Mouse (Mus musculus): ENCODE results near the gene Togaram1. TPM values are rescaled to one million over a fixed set of nuclear protein-coding genes. Genes with fewer than 3 reads are reported as not detected.

Togaram1 gene
- polyA plus RNA-seq, 1 experiment from 2014 or later: 28.3 TPM

DNA sequence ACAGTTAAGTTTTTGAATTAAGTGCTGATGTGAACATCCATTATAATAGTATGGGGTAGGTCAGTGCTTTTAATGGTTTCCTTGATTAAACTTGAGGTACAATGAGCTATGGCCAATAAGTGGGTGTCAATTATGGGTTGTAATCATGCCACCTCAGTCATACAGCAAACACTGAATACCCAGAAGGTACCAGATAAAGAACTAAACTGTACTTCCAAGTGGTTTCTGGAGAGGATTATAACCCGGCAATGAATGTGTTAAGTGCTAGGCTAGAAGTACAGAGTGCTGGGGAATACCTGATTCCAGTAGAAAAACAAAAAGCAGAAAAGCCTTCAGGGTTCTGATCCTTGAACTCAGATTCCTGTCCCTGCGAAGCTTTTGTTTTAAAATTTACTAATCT lies 2.5 kb downstream of the Togaram1 start:
- no peak overlapping the region for H3K27ac ChIP-seq (ENCODE audit: low read length)
- H3K9ac ChIP-seq (replicated peaks; ENCODE audit: low read depth, low read length): no peak overlapping the region; the same call in 1 of the 2 replicates
- H3K4me1 ChIP-seq (replicated peaks; ENCODE audit: control insufficient read depth, insufficient read depth, low read length): peaks cover 46% of the 10 kb centered on the region
- H3K4me2 ChIP-seq (ENCODE audit: low read length): peak overlapping the region; percentile 85
- no peaks in the 10 kb centered on the region for H3K9me3 ChIP-seq (ENCODE audit: control insufficient read depth, low read length)
- H3K27me3 ChIP-seq (replicated peaks; ENCODE audit: control insufficient read depth, insufficient read depth, low read length): no peaks in the 10 kb centered on the region
- WGBS: 3% methylated on average over 2 of the region's 2 CpGs
- no peak for ATAC-seq
- H3K36me3 ChIP-seq (ENCODE audit: control insufficient read depth, insufficient read depth): no peaks in the 10 kb centered on the region
- peak overlapping the region; percentile 89 for H3K4me3 ChIP-seq (replicated peaks; ENCODE audit: low read length)

DNA sequence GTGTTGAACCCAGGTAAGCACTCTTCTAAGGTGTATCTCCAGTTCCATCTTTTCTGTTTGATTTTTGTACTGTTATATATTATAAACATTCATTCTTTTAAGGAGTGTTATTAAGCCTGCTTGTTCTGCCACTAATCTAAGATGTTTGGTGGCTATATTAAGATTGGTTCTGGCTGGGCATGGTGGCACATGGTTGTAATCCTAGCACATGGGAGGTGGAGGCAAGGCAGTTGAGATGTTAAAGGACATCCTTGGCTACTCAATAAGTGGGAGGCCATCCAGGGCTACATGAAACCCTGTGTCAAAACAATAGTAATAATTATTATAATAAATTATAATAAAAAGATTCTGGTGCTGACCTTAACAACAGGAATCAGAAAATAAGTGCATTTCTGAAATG lies 5.8 kb downstream of the Togaram1 start:
- H3K9ac ChIP-seq (replicated peaks; ENCODE audit: low read depth, low read length): no peak overlapping the region
- ATAC-seq: no peak
- H3K27ac ChIP-seq (ENCODE audit: low read length): no peak overlapping the region
- no peaks in the 10 kb centered on the region for H3K9me3 ChIP-seq (ENCODE audit: control insufficient read depth, low read length)
- H3K36me3 ChIP-seq (ENCODE audit: control insufficient read depth, insufficient read depth): no peaks in the 10 kb centered on the region
- peak overlapping the region; percentile 29 for H3K4me2 ChIP-seq (ENCODE audit: low read length)
- peaks cover 42% of the 10 kb centered on the region for H3K4me1 ChIP-seq (replicated peaks; ENCODE audit: control insufficient read depth, insufficient read depth, low read length)
- no peaks in the 10 kb centered on the region for H3K27me3 ChIP-seq (replicated peaks; ENCODE audit: control insufficient read depth, insufficient read depth, low read length)
- H3K4me3 ChIP-seq (replicated peaks; ENCODE audit: low read length): no peak overlapping the region

DNA sequence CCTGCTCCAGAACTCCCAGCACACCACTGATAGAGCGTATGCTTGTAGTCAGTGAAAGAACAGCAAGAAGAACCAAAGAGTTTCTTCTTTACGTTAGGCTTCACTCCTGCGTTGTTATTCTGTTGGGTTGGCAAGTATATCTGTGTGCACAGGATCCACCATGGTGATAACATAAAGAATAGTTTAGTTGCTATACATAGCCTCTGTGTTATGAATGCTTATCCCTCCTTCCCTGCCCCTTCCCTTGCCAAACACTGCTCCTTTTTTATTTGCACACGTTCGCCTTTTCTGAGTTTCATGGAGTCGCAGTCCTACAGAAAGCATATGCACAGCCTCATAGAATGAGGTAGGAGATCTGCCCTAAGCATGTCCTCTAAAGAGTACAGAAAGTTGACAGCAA lies 6.5 kb downstream of the Togaram1 start:
- H3K27ac ChIP-seq (ENCODE audit: low read length): no peak overlapping the region
- peak overlapping the region; percentile 28; the same call in 1 of the 2 replicates for H3K4me2 ChIP-seq (ENCODE audit: low read length)
- no peaks in the 10 kb centered on the region for H3K27me3 ChIP-seq (replicated peaks; ENCODE audit: control insufficient read depth, insufficient read depth, low read length)
- no peak overlapping the region for H3K4me3 ChIP-seq (replicated peaks; ENCODE audit: low read length)
- peaks cover 38% of the 10 kb centered on the region for H3K4me1 ChIP-seq (replicated peaks; ENCODE audit: control insufficient read depth, insufficient read depth, low read length)
- no peak overlapping the region for H3K9ac ChIP-seq (replicated peaks; ENCODE audit: low read depth, low read length)
- H3K9me3 ChIP-seq (ENCODE audit: control insufficient read depth, low read length): no peaks in the 10 kb centered on the region
- WGBS: 73% methylated on average over 6 of the region's 6 CpGs
- H3K36me3 ChIP-seq (ENCODE audit: control insufficient read depth, insufficient read depth): no peaks in the 10 kb centered on the region
- ATAC-seq: no peak

DNA sequence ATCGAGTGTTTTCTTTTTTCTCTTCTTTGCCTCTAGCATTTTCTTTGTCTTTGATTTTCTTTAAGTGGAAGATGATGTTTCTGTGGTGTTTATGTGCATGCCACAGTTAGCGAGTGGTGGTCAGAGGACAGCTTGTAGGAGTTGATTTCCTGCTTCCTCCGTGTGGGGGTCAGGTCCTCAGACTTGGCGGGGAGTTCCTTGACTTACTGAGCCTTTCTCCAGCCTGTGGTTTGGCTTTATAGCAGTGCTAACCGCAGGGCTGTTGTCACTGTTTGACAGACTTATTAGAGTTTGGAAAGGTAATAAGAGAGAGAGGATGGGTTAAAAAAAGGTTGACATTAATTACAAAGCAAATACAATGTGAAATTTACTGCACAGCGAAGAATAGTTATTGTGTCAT lies 10.0 kb downstream of the Togaram1 start:
- Histone ChIP-seq H3K27ac (ENCODE audit: low read length) (no peak overlapping the region), H3K4me3 (replicated peaks; ENCODE audit: low read length) (no peak overlapping the region), H3K27me3 (replicated peaks; ENCODE audit: control insufficient read depth, insufficient read depth, low read length) (no peaks in the 10 kb centered on the region), H3K4me1 (replicated peaks; ENCODE audit: control insufficient read depth, insufficient read depth, low read length) (peaks cover 20% of the 10 kb centered on the region), H3K36me3 (ENCODE audit: control insufficient read depth, insufficient read depth) (peaks cover 16% of the 10 kb centered on the region), H3K9me3 (ENCODE audit: control insufficient read depth, low read length) (no peaks in the 10 kb centered on the region), H3K4me2 (ENCODE audit: low read length) (no peak overlapping the region), H3K9ac (replicated peaks; ENCODE audit: low read depth, low read length) (no peak overlapping the region)
- no peak for ATAC-seq
- WGBS: 72% methylated on average over 6 of the region's 6 CpGs

DNA sequence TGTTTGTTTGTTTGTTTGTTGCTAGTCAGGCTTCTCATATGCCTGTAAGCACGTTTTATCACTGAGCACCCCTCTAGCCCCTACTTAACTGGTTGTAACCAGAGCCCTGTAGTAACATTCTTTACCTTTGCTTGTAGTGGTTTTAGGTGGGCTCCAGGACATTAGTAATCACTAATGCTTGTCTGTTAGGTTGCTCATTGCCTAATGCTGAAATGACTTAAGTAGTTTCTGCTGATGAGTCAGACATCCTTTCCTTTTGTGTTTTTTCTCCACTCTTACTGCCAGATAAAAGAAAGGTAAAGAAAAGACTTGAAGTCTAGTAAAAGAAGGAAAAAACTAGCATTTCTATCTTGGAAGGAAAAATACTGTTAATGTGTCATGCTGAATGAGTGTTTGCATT lies 10.6 kb downstream of the Togaram1 start:
- no peak overlapping the region for H3K27ac ChIP-seq (ENCODE audit: low read length)
- peaks cover 16% of the 10 kb centered on the region for H3K36me3 ChIP-seq (ENCODE audit: control insufficient read depth, insufficient read depth)
- no peak overlapping the region for H3K4me2 ChIP-seq (ENCODE audit: low read length)
- no peaks in the 10 kb centered on the region for H3K9me3 ChIP-seq (ENCODE audit: control insufficient read depth, low read length)
- H3K27me3 ChIP-seq (replicated peaks; ENCODE audit: control insufficient read depth, insufficient read depth, low read length): no peaks in the 10 kb centered on the region
- no peak for ATAC-seq
- peaks cover 14% of the 10 kb centered on the region for H3K4me1 ChIP-seq (replicated peaks; ENCODE audit: control insufficient read depth, insufficient read depth, low read length)
- WGBS: 71% methylated on average over 1 of the region's 1 CpGs
- H3K9ac ChIP-seq (replicated peaks; ENCODE audit: low read depth, low read length): no peak overlapping the region
- no peak overlapping the region for H3K4me3 ChIP-seq (replicated peaks; ENCODE audit: low read length)

DNA sequence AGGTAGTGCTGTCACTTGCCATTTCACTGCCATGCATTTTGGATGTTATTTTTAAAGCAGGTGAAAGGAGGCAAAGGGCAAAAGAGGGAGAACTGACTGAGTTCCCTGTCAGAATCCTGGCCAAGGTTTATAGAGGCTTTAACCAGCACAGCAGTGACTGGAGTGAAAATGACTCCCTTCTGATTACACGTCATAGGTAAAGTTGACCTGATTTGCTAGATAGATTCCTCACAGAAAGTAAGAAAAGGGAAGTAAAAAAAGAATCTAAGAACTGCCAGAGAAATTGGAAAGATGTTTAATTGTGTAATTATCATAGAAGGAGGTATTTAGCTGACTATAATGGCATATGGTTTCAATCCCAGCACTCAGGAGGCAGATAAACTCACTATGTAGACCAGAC lies 11.9 kb downstream of the Togaram1 start:
- Histone ChIP-seq H3K4me1 (replicated peaks; ENCODE audit: control insufficient read depth, insufficient read depth, low read length) (peaks cover 5% of the 10 kb centered on the region), H3K9me3 (ENCODE audit: control insufficient read depth, low read length) (no peaks in the 10 kb centered on the region), H3K4me2 (ENCODE audit: low read length) (no peak overlapping the region), H3K9ac (replicated peaks; ENCODE audit: low read depth, low read length) (no peak overlapping the region), H3K4me3 (replicated peaks; ENCODE audit: low read length) (no peak overlapping the region), H3K36me3 (ENCODE audit: control insufficient read depth, insufficient read depth) (peaks cover 16% of the 10 kb centered on the region), H3K27me3 (replicated peaks; ENCODE audit: control insufficient read depth, insufficient read depth, low read length) (no peaks in the 10 kb centered on the region), H3K27ac (ENCODE audit: low read length) (no peak overlapping the region)
- 97% methylated on average over 1 of the region's 1 CpGs for WGBS
- ATAC-seq: no peak

DNA sequence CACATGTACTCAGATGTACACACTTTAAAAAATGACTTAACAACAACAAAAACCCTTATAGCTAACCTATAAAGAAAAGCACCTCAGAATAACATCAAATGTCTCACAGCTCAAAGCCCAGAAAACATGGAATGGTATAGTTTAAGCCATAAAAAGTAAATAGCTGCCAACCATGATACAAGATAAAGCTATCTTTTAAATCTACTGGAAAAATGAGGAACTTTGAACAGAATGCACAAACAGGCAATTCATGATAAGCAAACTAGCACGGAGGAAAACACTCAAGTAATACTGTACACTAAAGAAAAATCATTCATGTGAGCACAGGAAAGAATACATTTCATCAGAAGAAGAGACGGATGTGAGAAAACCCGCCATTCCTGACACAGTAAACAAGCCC lies 42.1 kb downstream of the Togaram1 start:
- WGBS: 91% methylated on average over 3 of the region's 3 CpGs

DNA sequence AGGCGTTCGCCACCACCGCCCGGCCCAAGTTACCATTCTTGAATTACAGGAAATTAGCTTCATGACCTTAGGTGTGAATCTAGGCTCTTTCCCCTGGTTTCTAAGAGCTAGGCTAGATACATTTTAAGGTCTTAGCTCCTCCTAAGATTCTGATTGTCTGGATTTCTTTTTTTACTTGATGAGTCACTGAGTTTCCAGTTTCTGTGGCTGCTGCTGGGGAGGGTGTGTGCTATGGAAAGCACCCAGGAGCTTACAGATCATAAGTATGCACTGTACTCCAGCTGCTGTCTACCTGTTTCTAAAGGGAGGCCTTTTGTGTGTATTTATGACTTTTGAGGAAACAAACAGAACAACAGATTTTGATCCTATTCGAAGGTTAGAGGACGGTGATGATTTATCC lies 57.2 kb downstream of the Togaram1 start:
- no peak overlapping the region for H3K4me3 ChIP-seq (replicated peaks; ENCODE audit: low read length)
- no peaks in the 10 kb centered on the region for H3K9me3 ChIP-seq (ENCODE audit: control insufficient read depth, low read length)
- 96% methylated on average over 6 of the region's 6 CpGs for WGBS
- no peak overlapping the region for H3K27ac ChIP-seq (ENCODE audit: low read length)
- H3K4me2 ChIP-seq (ENCODE audit: low read length): no peak overlapping the region
- no peaks in the 10 kb centered on the region for H3K27me3 ChIP-seq (replicated peaks; ENCODE audit: control insufficient read depth, insufficient read depth, low read length)
- H3K9ac ChIP-seq (replicated peaks; ENCODE audit: low read depth, low read length): no peak overlapping the region
- H3K36me3 ChIP-seq (ENCODE audit: control insufficient read depth, insufficient read depth): peaks cover 3% of the 10 kb centered on the region; the same call in 1 of the 2 replicates
- no peak for ATAC-seq
- no peaks in the 10 kb centered on the region for H3K4me1 ChIP-seq (replicated peaks; ENCODE audit: control insufficient read depth, insufficient read depth, low read length)

More for the DNA sequence above, 42.1 kb downstream of the Togaram1 start:
- Histone ChIP-seq H3K36me3 (ENCODE audit: control insufficient read depth, insufficient read depth) (peaks cover 27% of the 10 kb centered on the region), H3K27me3 (replicated peaks; ENCODE audit: control insufficient read depth, insufficient read depth, low read length) (no peaks in the 10 kb centered on the region), H3K4me1 (replicated peaks; ENCODE audit: control insufficient read depth, insufficient read depth, low read length) (no peaks in the 10 kb centered on the region), H3K4me3 (replicated peaks; ENCODE audit: low read length) (no peak overlapping the region), H3K9ac (replicated peaks; ENCODE audit: low read depth, low read length) (no peak overlapping the region), H3K27ac (ENCODE audit: low read length) (no peak overlapping the region), H3K9me3 (ENCODE audit: control insufficient read depth, low read length) (no peaks in the 10 kb centered on the region), H3K4me2 (ENCODE audit: low read length) (no peak overlapping the region)
- no peak for ATAC-seq

DNA sequence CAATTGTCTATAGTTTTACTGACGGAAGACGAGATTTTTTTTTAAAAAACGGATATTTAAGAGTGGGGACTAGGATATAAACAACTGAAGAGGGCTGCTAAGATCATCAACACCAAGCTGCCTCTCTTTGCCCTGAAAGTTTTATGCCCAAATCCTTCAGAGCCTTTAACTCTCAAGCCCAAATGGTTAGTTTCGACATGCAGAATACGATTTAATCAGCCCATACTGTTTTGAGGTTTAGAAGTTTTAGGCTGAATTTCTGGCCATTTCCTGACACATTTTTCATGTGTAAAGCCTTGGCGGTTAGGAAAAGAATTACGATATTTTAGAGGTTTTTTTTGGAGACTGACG lies 70.2 kb downstream of the Togaram1 start:
- no peaks in the 10 kb centered on the region for H3K36me3 ChIP-seq (ENCODE audit: control insufficient read depth, insufficient read depth)
- 48% methylated on average over 8 of the region's 8 CpGs for WGBS
- H3K4me2 ChIP-seq (ENCODE audit: low read length): peak overlapping the region; percentile 70
- no peak overlapping the region; the same call in 1 of the 2 replicates for H3K9ac ChIP-seq (replicated peaks; ENCODE audit: low read depth, low read length)
- H3K9me3 ChIP-seq (ENCODE audit: control insufficient read depth, low read length): no peaks in the 10 kb centered on the region
- peaks cover 17% of the 10 kb centered on the region for H3K4me1 ChIP-seq (replicated peaks; ENCODE audit: control insufficient read depth, insufficient read depth, low read length)
- no peak; the same call in 1 of the 2 replicates for ATAC-seq
- no peak overlapping the region for H3K27ac ChIP-seq (ENCODE audit: low read length)
- no peaks in the 10 kb centered on the region for H3K27me3 ChIP-seq (replicated peaks; ENCODE audit: control insufficient read depth, insufficient read depth, low read length)
- peak overlapping the region; percentile 73 for H3K4me3 ChIP-seq (replicated peaks; ENCODE audit: low read length)

DNA sequence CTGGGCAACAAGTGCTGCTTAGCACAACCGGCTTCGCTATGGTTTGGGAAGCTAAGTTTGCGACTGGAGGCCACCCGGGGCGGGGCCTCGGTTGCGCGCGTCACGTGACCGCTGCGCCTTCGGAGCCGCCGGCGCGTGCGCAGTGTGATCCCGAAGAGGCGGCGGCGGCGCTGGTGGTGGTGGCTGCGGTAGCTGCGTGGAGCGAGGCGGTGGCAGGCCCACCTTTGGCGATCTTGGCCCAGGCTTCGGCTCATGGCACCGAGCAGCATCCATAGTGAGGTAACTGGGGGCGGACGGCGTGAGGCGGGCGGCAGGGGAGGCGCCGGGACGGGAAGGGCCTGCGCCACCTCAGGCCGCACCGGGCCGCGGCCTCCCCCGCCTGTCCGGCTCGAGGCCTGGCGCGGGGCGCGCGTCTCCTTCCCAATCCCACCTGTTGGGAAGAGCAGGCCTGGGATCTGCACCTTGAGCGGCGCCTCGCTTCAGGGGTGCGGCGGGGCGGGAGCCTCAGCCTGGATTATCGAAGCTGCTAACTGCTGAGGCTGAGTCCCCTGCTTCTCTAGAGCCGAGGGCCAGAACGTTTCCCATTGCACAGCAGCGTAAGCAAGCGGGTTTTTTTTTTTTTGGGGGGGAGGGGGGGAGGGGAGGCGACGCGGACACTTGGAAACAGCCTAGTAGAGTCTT lies 70.7 kb downstream of the Togaram1 start, which contains the start of gene Prpf39:
TSS of gene Prpf39 (plus strand) at position 144 of the 681 bp plus-strand sequence.
- Histone ChIP-seq H3K9me3 (ENCODE audit: control insufficient read depth, low read length) (no peaks in the 10 kb centered on the region), H3K4me2 (ENCODE audit: low read length) (peak within 1 kb of the TSS; percentile 70), H3K27me3 (replicated peaks; ENCODE audit: control insufficient read depth, insufficient read depth, low read length) (no peaks in the 10 kb centered on the region), H3K4me3 (replicated peaks; ENCODE audit: low read length) (peak within 1 kb of the TSS; percentile 73), H3K27ac (ENCODE audit: low read length) (peak within 1 kb of the TSS; percentile 79), H3K4me1 (replicated peaks; ENCODE audit: control insufficient read depth, insufficient read depth, low read length) (peaks cover 17% of the 10 kb centered on the region), H3K36me3 (ENCODE audit: control insufficient read depth, insufficient read depth) (no peaks in the 10 kb centered on the region), H3K9ac (replicated peaks; ENCODE audit: low read depth, low read length) (peak within 1 kb of the TSS; percentile 88)
- 0% methylated on average over 60 of the region's 65 CpGs for WGBS
- ATAC-seq: peak; percentile 94

Measured in forebrain, embryonic 16.5 days (tissue).